Mouse (Mus musculus) ovary, postnatal 36 days (tissue): ENCODE data around the gene Pld5.

Experiments
- DNase-seq: peaks from one replicate; pipeline ENCODE4 v3.0.0; 2022; ENCODE audit warnings: low spot score, mixed read lengths

Gene Pld5

GRCm38 (mm10) chr1:176274667-176275610 is at the start of gene Pld5:
Gene Pld5, minus strand, starts transcription at chr1:176275312.
- peak; percentile 18 for DNase-seq

GRCm38 (mm10) chr1:176315063-176315462 is 40.0 kb upstream of the Pld5 start:
- no peak for DNase-seq

- DNase-seq: no peak
Observed at GRCm38 (mm10) chr1:176310174-176310573, 35.1 kb upstream of the Pld5 start.

GRCm38 (mm10) chr1:176289396-176289795 is 14.3 kb upstream of the Pld5 start:
- DNase-seq: no peak

GRCm38 (mm10) chr1:176275611-176275980 is 484 bp upstream of the Pld5 start:
- no peak for DNase-seq

- no peak for DNase-seq
Observed at GRCm38 (mm10) chr1:176248717-176249030, 26.4 kb downstream of the Pld5 start.

- DNase-seq: no peak
Observed at GRCm38 (mm10) chr1:176247885-176248716, 27.0 kb downstream of the Pld5 start.

GRCm38 (mm10) chr1:176239199-176239598 is 35.9 kb downstream of the Pld5 start:
- DNase-seq: no peak

- no peak for DNase-seq
Observed at GRCm38 (mm10) chr1:176223794-176224193, 51.3 kb downstream of the Pld5 start.

GRCm38 (mm10) chr1:176223196-176223595 is 51.9 kb downstream of the Pld5 start:
- DNase-seq: peak; percentile 76

GRCm38 (mm10) chr1:176218217-176218616 is 56.9 kb downstream of the Pld5 start:
- no peak for DNase-seq

- peak; percentile 24 for DNase-seq
Observed at GRCm38 (mm10) chr1:176213645-176214221, 61.4 kb downstream of the Pld5 start.

GRCm38 (mm10) chr1:176212922-176213644 is 62.0 kb downstream of the Pld5 start:
- no peak for DNase-seq

GRCm38 (mm10) chr1:176210803-176211202 is 64.3 kb downstream of the Pld5 start:
- DNase-seq: no peak

- DNase-seq: no peak
Observed at GRCm38 (mm10) chr1:176208014-176208413, 67.1 kb downstream of the Pld5 start.

GRCm38 (mm10) chr1:176202360-176202759 is 72.8 kb downstream of the Pld5 start:
- DNase-seq: no peak

- no peak for DNase-seq
Observed at GRCm38 (mm10) chr1:176197036-176197766, 77.9 kb downstream of the Pld5 start.

GRCm38 (mm10) chr1:176196341-176196740 is 78.8 kb downstream of the Pld5 start:
- no peak for DNase-seq

- DNase-seq: no peak
Observed at GRCm38 (mm10) chr1:176194727-176195126, 80.4 kb downstream of the Pld5 start.

- no peak for DNase-seq
Observed at GRCm38 (mm10) chr1:176183991-176184390, 91.1 kb downstream of the Pld5 start.

GRCm38 (mm10) chr1:176174971-176175370 is 100.1 kb downstream of the Pld5 start:
- no peak for DNase-seq
